Mouse (Mus musculus): Measurements from ENCODE around the gene Lag3.

The Lag3 gene

GRCm38 (mm10) chr6:124859725-124860124 lies 51.8 kb downstream of the Lag3 start:
- DNase-seq (ENCODE audit: low spot score in 2 of 2), result peak; percentile 91 to 93

GRCm38 (mm10) chr6:124858561-124859318 lies 52.8 kb downstream of the Lag3 start:
- no peak for DNase-seq (ENCODE audit: low spot score in 2 of 2)

GRCm38 (mm10) chr6:124857840-124858530 lies 53.5 kb downstream of the Lag3 start:
- DNase-seq (ENCODE audit: low spot score in 2 of 2), result peak in 1 of 2 experiments; percentile 8

- DNase-seq (ENCODE audit: low spot score in 2 of 2), result peak; percentile 82 to 83
Observed at GRCm38 (mm10) chr6:124856916-124857839, 54.3 kb downstream of the Lag3 start, which contains the start of gene P3h3. P3h3 (minus strand) TSS chr6:124857752.

GRCm38 (mm10) chr6:124856321-124856720 lies 55.2 kb downstream of the Lag3 start:
- peak; percentile 47 to 63 for DNase-seq (ENCODE audit: low spot score in 2 of 2)

- no peak for DNase-seq (ENCODE audit: low spot score in 2 of 2)
Observed at GRCm38 (mm10) chr6:124854647-124855046, 56.9 kb downstream of the Lag3 start.

Measured in right cerebral cortex, adult 2 months (tissue).